Mouse (Mus musculus) cerebellum, adult 11-12 months (tissue): ENCODE results near the gene Sval1.

Experiments
- DNase-seq: peaks from one replicate; pipeline ENCODE4 v3.0.0; 2022

Sval1 gene

GRCm38 (mm10) chr6:41951330-41951729 is at the start of gene Sval1:
Gene Sval1, plus strand, starts transcription at chr6:41951630.
- no peak for DNase-seq

DNA sequence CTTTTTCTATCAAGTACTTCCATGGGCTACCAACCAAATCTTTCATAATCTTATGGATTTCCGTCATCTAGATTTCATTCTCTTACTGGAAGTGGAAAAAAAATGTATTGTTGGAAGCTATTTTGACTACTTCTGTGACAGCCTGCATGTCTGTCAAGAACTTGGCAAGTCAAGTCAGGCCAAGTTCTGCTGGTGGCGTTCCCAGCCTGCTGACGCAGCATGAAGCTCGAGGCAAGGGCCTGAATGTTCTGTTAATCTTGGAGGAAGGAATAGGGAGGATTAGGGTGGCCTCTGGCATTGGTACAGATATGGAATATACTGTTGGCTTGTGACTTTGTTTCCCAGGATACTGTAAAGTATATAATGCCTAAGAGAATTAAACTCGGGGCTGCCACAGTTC is 39.8 kb upstream of the Sval1 start:
- no peak for DNase-seq

- no peak for DNase-seq
Observed at GRCm38 (mm10) chr6:41914883-41915282, 36.5 kb upstream of the Sval1 start.

DNA sequence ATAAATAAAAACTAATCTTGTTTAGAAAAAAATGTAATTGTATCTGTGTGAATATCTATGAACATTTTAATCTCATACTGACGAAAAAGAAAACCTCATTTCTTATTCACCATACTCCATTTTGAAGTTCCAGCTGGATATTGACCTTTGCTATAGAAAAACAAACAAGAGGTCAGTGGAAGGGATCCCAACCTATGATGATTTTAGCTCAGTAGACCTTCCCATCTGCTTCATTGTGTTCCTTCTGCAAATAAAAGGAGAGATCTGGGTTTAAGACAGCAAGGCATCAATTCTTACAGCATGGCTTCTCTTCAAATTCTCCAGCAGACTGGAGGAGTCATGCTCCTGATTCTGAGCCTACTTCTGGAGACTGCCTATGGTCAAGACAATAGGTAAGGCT is 16.4 kb downstream of the Sval1 start, which contains the start of gene Sval3:
TSS of gene Sval3 (plus strand) at position 301 of the 400 bp plus-strand sequence.
- no peak for DNase-seq
